Mouse (Mus musculus) thymus, adult 2 months (tissue): Measurements from ENCODE around the gene Bok. TPM values are rescaled to one million over a fixed set of nuclear protein-coding genes. Genes with fewer than 3 reads are reported as not detected.

Source experiments
- DNase-seq: peaks from one replicate; pipeline ENCODE4 v3.0.0; 2021
- H3K27ac ChIP-seq: fragments of 200-500 bp; 2 replicates; pipeline ENCODE4 v1.5.1; 2012; ENCODE audit warnings: low read length, control low read depth; ENCODE audit not compliant: control insufficient read depth, insufficient read depth
- H3K27me3 ChIP-seq: fragments of 200-500 bp; 2 replicates; pipeline ENCODE4 v1.6.1; 2012; ENCODE audit warnings: mild to moderate bottlenecking, low read length, moderate library complexity, mixed read lengths; ENCODE audit not compliant: control insufficient read depth, insufficient read depth
- H3K36me3 ChIP-seq: fragments of 200-500 bp; 2 replicates; pipeline ENCODE4 v1.6.1; 2012; ENCODE audit warnings: mild to moderate bottlenecking, low read length, moderate library complexity; ENCODE audit not compliant: control insufficient read depth, insufficient read depth
- H3K4me1 ChIP-seq: fragments of 200-500 bp; replicated peaks from 2 replicates; pipeline ENCODE4 v1.6.1; 2012; ENCODE audit warnings: low read length; ENCODE audit not compliant: control insufficient read depth, insufficient read depth
- H3K4me3 ChIP-seq: fragments of 200-500 bp; 2 replicates; pipeline ENCODE4 v1.5.1; 2012; ENCODE audit warnings: mild to moderate bottlenecking, low read length, control low read depth, moderate library complexity; ENCODE audit not compliant: control insufficient read depth, insufficient read depth
- CTCF ChIP-seq: fragments of 200-500 bp; IDR thresholded peaks from 2 replicates; pipeline ENCODE4 v1.5.1; 2012; ENCODE audit warnings: mild to moderate bottlenecking, control low read depth, low read length, moderate library complexity, borderline replicate concordance; ENCODE audit not compliant: control insufficient read depth, poor library complexity, insufficient read depth; ENCODE audit errors: extremely low read depth
- POLR2A ChIP-seq: fragments of 200-500 bp; IDR thresholded peaks from 2 replicates; pipeline ENCODE4 v1.6.1; 2012; ENCODE audit warnings: mild to moderate bottlenecking, low read length, control low read depth, moderate library complexity; ENCODE audit not compliant: control insufficient read depth, poor library complexity, insufficient read depth; ENCODE audit errors: extremely low read depth
- WGBS: fragments of 180-500 bp; shearing (Covaris S2); methylation state at CpG from one replicate; pipeline ENCODE4 v1.1.7; 2018; 5-methylcytosine and 5-hydroxymethylcytosine counted together
- polyA plus RNA-seq: library from polyadenylated mRNA; depleted of rRNA; stranded (reverse); fragments of >200 nt; gene quantifications from 2 replicates; pipeline ENCODE4 v1.2.3, GENCODE M21; 2012

Bok gene
- polyA plus RNA-seq, 1 experiment = 30.7 TPM

- Histone ChIP-seq H3K4me1 (peaks cover 12% of the 10 kb centered on the region; the same call in 1 of the 2 replicates), H3K27ac (no peak overlapping the region), H3K4me3 (no peak overlapping the region), H3K27me3 (no peaks in the 10 kb centered on the region), H3K36me3 (no peaks in the 10 kb centered on the region)
- TF ChIP-seq POLR2A (no peak), CTCF (no peak)
- no peak for DNase-seq
Observed at GRCm38 (mm10) chr1:93669941-93670340, 15.5 kb upstream of the Bok start.

GRCm38 (mm10) chr1:93672682-93673081 is 12.8 kb upstream of the Bok start:
- WGBS = 94% methylated on average over 5 of the region's 5 CpGs
- Histone ChIP-seq H3K4me3 (no peak overlapping the region), H3K27me3 (no peaks in the 10 kb centered on the region), H3K27ac (no peak overlapping the region), H3K4me1 (peaks cover 10% of the 10 kb centered on the region; the same call in 1 of the 2 replicates), H3K36me3 (no peaks in the 10 kb centered on the region)
- DNase-seq = no peak
- no peak for TF ChIP-seq POLR2A
- no peak for TF ChIP-seq CTCF

GRCm38 (mm10) chr1:93678386-93678785 is 7.1 kb upstream of the Bok start:
- TF ChIP-seq POLR2A (no peak), CTCF (no peak)
- H3K4me3 ChIP-seq = no peak overlapping the region
- 55% methylated on average over 2 of the region's 2 CpGs for WGBS
- no peaks in the 10 kb centered on the region for H3K36me3 ChIP-seq
- H3K4me1 ChIP-seq = peaks cover 4% of the 10 kb centered on the region; the same call in 1 of the 2 replicates
- H3K27ac ChIP-seq = no peak overlapping the region
- DNase-seq = no peak
- H3K27me3 ChIP-seq = no peaks in the 10 kb centered on the region

GRCm38 (mm10) chr1:93679889-93680568 is 5.4 kb upstream of the Bok start:
- DNase-seq = no peak
- Histone ChIP-seq H3K27ac (no peak overlapping the region), H3K4me1 (peaks cover 4% of the 10 kb centered on the region; the same call in 1 of the 2 replicates), H3K36me3 (no peaks in the 10 kb centered on the region), H3K4me3 (no peak overlapping the region), H3K27me3 (no peaks in the 10 kb centered on the region)
- TF ChIP-seq POLR2A = no peak
- TF ChIP-seq CTCF = no peak
- 10% methylated on average over 7 of the region's 7 CpGs for WGBS

- Histone ChIP-seq H3K27ac (no peak overlapping the region), H3K4me3 (peak overlapping the region; percentile 4; the same call in 1 of the 2 replicates), H3K36me3 (no peaks in the 10 kb centered on the region), H3K27me3 (peaks cover 7% of the 10 kb centered on the region), H3K4me1 (no peaks in the 10 kb centered on the region)
- no peak for DNase-seq
- WGBS = 13% methylated on average over 51 of the region's 51 CpGs
- TF ChIP-seq CTCF (no peak), POLR2A (no peak)
Observed at GRCm38 (mm10) chr1:93686245-93686960, 943 bp downstream of the Bok start.

- Histone ChIP-seq H3K27me3 (peaks cover 7% of the 10 kb centered on the region), H3K4me3 (0 out of 2 replicates have a peak overlapping the region, but pooled peaks have one; percentile 4), H3K27ac (no peak overlapping the region), H3K36me3 (no peaks in the 10 kb centered on the region), H3K4me1 (no peaks in the 10 kb centered on the region)
- WGBS = 93% methylated on average over 3 of the region's 3 CpGs
- TF ChIP-seq CTCF (no peak), POLR2A (no peak)
- no peak for DNase-seq
Observed at GRCm38 (mm10) chr1:93686961-93687320, 1.5 kb downstream of the Bok start.

GRCm38 (mm10) chr1:93688154-93688553 is 2.7 kb downstream of the Bok start:
- WGBS = 93% methylated on average over 8 of the region's 8 CpGs
- Histone ChIP-seq H3K4me1 (no peaks in the 10 kb centered on the region), H3K36me3 (no peaks in the 10 kb centered on the region), H3K27me3 (peaks cover 7% of the 10 kb centered on the region), H3K27ac (no peak overlapping the region), H3K4me3 (no peak overlapping the region)
- no peak for DNase-seq
- TF ChIP-seq CTCF (no peak), POLR2A (no peak)
